Mouse (Mus musculus) liver, postnatal 0 days (tissue): ENCODE results near the gene Gstt3.

Source experiments
- CTCF ChIP-seq: sonication (generic); IDR thresholded peaks from 2 replicates; pipeline ENCODE4 v1.5.1; 2016; ENCODE audit warnings: antibody characterized with exemption, low read depth
- EP300 ChIP-seq: IDR thresholded peaks from 2 replicates; pipeline ENCODE4 v1.6.1; 2016; ENCODE audit warnings: antibody characterized with exemption, low read depth, mild to moderate bottlenecking

DNA sequence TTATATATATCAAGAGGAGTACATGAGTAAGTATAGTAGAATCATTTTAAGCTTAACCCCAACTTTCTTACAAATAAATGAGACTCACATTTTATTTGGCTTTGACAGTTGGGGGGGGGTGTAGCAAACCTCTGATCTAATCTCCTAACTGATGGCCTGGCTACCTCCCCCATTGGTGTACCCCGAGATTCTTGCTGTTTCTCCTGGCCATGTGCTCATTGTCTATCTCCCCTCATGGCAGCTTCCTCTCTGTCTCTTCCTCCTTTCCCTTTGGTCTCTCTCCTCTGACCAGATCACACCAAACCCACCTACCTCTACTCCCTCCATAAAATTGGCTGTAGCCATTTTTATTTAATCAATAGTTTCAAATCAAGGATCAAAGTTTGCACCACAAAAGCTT, 42.6 kb upstream of the Gstt3 start:
- TF ChIP-seq CTCF (no peak), EP300 (no peak)
